Mouse (Mus musculus): ENCODE measurements around the gene Lama5.
"Not testable (repeated sequence)": the region's sequence is repeated elsewhere in the genome, so short reads cannot be mapped to it uniquely, and the experiment has no call there.

Lama5 gene

GRCm38 (mm10) chr2:180225762-180226378 lies at the start of gene Lama5:
Gene Lama5 (minus strand): TSS chr2:180225859.
- peak; percentile 88 for DNase-seq

GRCm38 (mm10) chr2:180274523-180274922 lies 48.9 kb upstream of the Lama5 start:
- no peak for DNase-seq

GRCm38 (mm10) chr2:180273394-180274244 lies 48.0 kb upstream of the Lama5 start, which contains the start of gene Cables2:
Gene Cables2 (minus strand): TSS chr2:180273496.
- peak; percentile 99 for DNase-seq

DNA sequence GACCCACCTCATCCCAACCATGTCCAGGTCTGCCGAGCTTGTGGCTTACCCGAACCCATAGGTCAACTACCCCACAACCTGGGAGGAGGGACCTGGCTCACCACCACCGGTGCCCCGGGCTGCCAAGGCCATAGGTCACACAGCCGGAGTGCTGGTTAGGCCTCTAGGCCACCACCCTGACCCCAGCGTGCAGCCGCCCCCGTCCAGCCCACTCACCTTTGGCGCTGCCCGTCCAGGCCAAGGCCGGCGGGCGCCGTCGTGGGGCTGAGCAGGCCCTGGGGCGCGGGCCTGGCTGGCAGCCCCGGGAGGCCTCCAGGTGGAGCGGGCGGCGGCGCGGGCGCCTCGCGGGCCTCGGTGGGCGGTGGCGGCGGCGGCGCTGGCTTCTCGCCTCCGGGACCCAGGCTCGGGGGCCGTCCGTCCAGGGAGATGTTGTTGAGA lies 47.2 kb upstream of the Lama5 start:
- no peak for DNase-seq

- no peak for DNase-seq
Measured at GRCm38 (mm10) chr2:180271804-180272395, 46.2 kb upstream of the Lama5 start.

- no peak for DNase-seq
Measured at GRCm38 (mm10) chr2:180270537-180271255, 45.0 kb upstream of the Lama5 start.

DNA sequence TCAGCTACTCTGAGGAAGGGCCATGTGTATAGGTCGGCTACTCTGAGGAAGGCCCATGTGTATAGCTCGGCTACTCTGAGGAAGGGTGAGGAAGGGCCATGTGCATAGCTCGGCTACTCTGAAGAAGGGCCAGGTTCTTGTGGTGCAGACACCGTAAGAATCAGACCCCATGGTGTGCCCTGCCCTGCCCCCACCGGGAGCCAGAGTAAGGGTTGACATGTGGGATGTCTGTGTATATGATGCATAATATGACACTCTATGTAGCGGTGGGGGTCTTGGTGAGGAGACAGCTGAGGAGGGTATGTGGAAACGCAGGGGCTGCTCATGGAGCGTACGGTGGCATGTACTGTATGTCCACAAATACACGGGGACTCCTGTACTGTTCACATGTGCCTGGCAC lies 43.7 kb upstream of the Lama5 start:
- DNase-seq, result no peak

DNA sequence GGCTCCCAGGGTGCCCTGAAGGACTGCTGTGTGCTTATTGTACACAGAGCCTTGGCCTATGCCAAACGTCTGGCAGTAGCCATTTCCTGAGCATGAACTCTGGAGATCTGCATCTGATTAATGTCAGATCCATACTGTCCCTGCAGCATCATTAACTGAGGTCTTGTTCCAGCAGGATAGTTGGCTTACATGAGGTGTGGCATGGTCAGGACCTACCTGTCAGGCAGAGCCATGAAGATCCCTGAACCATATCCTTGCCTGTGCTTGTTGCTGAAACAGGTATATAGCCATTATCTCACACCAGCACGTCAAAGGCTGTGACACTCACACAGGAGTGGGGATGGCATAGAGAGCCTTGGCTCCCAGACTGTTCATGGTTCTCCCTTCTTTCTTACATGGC lies 42.3 kb upstream of the Lama5 start:
- no peak for DNase-seq

DNA sequence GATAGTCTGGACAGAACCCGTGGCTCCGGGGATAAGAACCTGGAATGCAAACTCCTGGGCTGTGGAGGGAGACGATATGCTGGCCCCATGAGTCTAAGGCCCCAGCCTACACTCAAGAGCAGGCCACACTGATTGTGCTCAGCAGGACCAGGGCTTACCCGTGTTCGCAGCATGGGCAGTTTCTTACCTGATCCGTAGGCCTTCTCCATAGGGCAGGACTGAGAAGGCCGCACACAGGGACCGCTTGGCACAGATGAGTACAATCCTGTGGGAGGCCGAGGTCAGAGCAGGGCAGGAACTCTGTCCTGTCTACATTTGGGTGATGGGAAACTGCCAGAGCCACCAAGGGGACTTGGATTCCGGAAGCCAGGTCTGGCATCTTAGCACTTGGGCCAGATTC lies 37.2 kb upstream of the Lama5 start:
- DNase-seq, result no peak

- DNase-seq, result no peak
Measured at GRCm38 (mm10) chr2:180262441-180262840, 36.8 kb upstream of the Lama5 start.

- DNase-seq, result no peak
Measured at GRCm38 (mm10) chr2:180261901-180262300, 36.2 kb upstream of the Lama5 start.

- no peak for DNase-seq
Measured at GRCm38 (mm10) chr2:180260610-180261480, 35.2 kb upstream of the Lama5 start.

- DNase-seq, result not testable (repeated sequence)
Measured at GRCm38 (mm10) chr2:180259826-180260609, 34.4 kb upstream of the Lama5 start.

DNA sequence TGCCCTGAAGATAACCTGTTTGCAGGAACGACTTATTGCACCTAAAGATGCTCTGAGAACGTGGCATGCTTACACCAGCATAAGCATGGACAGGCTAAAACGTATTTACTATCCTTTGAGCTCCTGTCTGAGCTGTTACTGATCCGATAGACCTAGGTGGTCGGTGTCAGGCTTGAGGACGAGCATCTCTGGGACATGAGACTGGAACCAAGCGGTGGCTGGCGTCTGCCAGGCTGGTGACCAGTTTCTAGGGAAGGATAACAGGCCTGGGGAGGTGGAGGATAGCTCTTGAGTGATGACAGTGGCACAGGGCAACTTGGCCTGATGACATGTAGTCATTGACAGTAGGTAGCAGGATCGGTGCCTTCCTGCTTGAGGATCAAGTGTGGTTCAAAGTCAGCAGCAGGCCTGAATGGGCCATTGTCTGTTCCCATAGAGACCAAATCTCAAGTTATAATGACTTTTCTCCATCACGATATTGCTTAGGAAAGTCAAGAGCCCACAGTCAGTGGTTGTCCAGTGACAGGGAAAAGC lies 33.4 kb upstream of the Lama5 start:
- DNase-seq, result not testable (repeated sequence)

GRCm38 (mm10) chr2:180257963-180258865 lies 32.6 kb upstream of the Lama5 start:
- DNase-seq, result no peak

- DNase-seq, result peak; percentile 99
Measured at GRCm38 (mm10) chr2:180257001-180257521, 31.4 kb upstream of the Lama5 start, which contains the start of gene Rps21. Gene Rps21 (plus strand): TSS chr2:180257377.

- peak; percentile 23 for DNase-seq
Measured at GRCm38 (mm10) chr2:180256296-180257000, 30.8 kb upstream of the Lama5 start.

GRCm38 (mm10) chr2:180255701-180256100 lies 30.0 kb upstream of the Lama5 start:
- DNase-seq, result no peak
